Mouse (Mus musculus) heart, adult 9 months (tissue): Measurements from ENCODE around the gene Pwwp2b.

Experiments
- DNase-seq, 2 experiments: peaks; one replicate each; pipeline ENCODE4 v3.0.0; 2022; ENCODE audit warnings: low spot score in 2 of 2

Gene Pwwp2b

DNA sequence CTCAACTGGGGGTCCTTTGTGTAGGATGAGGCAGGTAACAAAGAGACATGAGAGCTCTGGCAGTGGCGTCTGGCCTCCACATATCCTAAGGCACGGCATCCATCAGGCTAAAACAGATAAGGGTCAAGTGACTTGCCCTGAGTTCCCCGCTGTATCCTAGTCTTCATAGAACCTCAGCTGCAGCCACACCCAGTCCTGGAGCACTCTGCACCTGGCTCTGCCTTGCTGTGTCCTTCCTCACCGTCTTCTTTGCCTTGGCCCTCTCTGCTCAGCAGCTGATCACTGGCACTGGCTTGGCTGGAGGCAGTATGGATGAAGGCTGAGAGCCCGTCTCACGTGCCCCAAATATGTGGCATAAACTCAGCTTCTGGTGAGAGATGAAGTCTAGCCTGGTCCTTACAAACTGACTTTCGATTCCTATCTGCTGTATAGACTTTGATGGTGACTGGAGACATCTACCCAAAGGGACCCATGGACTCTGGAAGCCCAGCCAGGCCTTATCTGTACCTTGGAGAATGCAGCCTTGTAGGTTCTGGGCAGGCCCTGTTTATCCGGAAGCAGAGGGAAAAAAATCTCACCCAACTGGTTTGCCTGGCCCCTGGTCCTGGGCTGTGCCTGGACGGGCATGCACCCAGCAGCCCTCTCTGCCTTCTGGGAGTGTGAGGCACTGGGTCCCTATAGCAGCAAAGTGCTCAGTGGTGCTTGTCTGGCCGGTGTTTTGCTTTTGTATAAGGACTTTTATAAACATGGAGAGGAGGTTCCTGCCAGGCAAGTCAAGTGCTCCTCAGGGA lies 9.7 kb downstream of the Pwwp2b start:
- DNase-seq: no peak

GRCm38 (mm10) chr7:139264337-139264736 lies 16.1 kb downstream of the Pwwp2b start:
- no peak for DNase-seq

- DNase-seq: no peak
Observed at GRCm38 (mm10) chr7:139265634-139266033, 17.4 kb downstream of the Pwwp2b start.

DNA sequence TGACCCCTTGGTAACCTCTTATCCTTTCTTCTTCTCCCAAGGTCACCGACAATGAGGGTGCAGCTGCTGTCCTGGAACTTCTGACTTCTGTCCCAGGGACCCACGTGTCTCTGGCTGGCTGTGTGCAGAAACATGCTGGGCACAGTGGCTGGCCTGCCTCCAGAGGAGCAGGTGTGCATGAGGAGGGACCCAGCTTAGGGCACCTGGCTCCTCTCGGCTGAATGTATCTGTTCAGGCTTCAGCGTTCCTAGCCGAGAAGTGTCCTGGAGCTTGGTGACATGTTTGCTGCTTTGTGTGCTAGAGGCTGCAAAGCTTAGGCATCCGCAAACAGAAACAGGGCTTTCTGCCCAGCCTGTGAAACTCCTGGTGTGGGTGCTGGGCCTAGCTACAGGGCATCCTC lies 18.1 kb downstream of the Pwwp2b start:
- no peak for DNase-seq

DNA sequence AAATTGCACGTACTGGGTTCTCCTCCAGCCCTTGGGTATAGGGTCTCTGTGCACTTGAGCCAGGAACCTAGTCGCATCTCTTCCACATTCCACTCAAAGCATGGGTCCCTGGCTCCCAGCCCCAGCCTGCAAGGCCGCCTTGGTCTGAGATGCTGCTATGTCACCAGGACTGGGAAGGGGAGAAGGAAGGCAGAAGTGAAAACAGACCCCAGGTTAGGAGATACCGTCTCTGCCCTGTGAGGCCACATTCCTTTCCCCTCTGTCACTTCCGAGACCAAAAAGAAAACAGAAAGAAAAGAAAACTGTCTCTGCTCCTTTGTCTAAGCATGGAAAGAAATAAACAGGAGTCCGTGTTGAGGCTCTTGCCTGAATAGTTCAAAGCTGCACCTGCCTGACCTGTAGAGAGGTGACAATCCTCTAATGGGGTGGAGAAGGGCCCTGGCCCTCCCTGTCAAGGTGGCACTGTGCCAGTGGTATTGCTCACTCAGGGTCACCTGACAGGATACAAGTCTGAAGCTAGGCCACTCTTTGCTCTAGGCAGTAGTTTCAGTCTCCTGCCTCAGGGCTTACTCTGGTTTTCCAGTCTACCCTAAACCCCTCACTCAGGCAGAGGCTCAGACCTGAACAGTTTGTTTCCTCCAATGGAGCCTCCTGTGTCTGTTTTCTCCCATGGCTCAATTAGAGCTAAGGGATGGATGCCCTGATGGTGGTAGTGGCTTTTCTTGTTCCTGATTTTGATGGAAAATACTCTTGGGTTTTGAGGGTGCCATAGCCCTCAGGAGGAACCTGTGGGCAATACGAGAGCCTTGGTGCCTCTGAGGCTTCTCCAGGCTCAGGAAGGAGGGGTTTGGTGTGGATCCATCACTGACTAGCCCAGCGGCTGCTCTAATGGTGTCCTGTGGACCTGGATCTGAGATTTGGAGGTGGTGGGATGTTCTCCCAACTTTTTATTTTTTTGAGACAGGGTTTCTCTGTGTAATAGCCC lies 18.9 kb downstream of the Pwwp2b start:
- DNase-seq: no peak

DNA sequence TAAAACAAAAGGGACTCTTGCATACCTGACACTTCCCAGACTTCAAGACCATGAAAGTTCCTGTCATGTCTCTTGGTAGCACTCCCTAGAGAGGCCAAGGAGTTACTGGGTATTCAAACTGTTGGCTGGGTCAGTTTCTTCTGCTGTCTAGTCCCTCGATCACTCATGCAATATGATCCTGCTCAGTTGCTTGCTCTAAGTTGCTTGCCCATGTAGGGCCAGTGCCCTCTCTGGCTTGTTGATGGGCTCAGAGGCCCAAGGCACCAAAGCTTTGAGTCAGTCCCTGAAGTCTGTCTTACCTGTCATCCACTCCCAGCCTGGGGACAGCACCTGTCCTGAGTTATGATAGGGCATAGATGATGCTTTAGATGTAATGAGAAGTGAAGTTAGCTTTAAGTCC lies 22.5 kb downstream of the Pwwp2b start:
- no peak for DNase-seq

- no peak for DNase-seq
Observed at GRCm38 (mm10) chr7:139271871-139272270, 23.6 kb downstream of the Pwwp2b start.

DNA sequence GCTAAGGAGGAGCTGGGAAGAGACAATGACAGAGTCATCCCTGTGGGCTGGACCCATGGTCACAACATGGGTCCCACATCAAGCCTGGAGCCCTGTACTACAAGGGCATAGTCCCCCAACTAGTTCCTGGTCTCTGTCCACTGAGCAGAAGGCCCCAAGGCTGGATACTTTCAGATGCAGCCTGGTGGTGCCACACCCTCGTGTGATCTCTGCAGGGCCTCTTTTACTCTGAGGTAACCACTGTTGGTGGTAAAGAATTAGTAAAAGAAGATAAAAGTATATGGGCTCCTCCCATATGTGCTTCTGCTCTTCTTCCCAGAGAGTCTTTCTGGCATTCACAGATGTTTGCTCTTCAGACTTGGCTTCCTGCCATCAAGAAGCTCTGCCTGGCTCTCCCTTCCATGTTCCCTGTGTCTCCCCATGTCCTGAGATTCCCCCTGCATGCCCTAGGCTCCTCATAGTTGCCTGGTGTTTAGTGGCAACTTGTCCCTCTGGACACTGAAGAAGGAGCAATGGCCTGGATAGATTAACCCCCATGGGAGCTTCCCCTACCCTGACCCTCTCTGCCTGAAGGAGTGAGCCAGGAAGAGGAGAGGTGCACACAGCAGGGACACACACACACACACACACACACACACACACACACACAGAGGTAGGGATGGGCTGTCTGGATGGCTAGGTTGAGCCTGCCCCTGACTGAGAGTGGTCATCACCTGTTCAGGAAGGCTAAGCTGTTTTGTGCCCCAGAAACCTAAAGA lies 24.5 kb downstream of the Pwwp2b start:
- DNase-seq: no peak

DNA sequence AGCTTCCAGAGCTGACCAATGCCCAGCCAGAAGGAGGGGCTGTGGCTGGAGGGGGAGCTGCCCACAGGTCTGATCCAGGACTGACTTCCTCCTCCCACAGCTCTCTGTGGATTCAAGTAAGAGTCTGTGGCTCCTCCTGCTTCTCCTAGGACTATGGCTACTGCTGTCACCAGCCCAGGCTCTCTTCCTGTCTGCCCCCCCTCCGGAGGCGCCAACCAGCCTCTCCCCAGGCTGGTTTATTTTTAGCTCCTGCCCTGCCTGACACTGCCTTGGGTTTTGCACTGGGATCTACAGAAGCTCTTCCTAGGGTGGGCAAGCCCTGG lies 25.1 kb downstream of the Pwwp2b start:
- peak; percentile 69 to 72 for DNase-seq

GRCm38 (mm10) chr7:139275586-139275985 lies 27.3 kb downstream of the Pwwp2b start:
- DNase-seq: no peak

- DNase-seq: no peak
Observed at GRCm38 (mm10) chr7:139276150-139276549, 27.9 kb downstream of the Pwwp2b start.

DNA sequence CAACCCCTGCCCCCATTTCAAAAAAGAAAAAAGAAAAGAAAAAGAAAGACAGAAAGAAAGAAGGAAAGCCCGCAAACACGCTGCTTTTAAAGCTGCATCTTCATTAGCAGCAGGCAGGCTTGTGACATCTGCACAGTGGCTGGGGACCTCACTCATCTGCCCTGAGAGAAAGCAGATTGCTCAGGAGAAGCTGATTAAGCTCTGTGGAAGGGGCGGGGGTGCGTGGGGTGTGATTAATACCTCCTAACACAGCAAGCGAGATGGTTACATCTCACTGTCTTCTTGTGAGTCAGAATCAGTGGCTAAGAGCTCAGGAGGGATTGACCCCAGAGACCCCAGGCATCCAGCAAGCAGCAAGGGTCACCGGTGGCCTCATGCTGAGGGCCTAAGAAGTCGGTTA lies 29.3 kb downstream of the Pwwp2b start:
- DNase-seq: no peak

GRCm38 (mm10) chr7:139279571-139279970 lies 31.3 kb downstream of the Pwwp2b start:
- DNase-seq: no peak

- no peak for DNase-seq
Observed at GRCm38 (mm10) chr7:139280044-139280443, 31.8 kb downstream of the Pwwp2b start.

GRCm38 (mm10) chr7:139281195-139281594 lies 32.9 kb downstream of the Pwwp2b start:
- DNase-seq: no peak

DNA sequence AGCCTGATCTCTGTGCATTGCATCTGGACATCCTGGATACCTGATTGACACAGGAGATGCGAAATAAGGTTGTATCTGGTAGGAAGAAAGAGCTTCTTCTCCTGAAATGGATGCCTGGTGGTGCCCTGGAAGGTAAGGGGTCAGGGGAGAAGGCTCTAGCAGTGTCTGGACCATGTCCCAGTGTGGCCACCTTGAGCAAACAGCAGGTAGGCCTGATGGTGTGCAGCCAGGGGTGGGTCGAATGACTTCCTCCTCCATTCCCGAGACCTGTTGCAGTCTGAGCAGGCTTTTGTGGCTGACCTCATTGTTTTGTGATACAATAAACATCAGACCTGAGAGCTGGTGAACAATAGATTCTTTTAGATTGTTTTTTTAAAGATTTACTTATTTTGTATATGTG lies 33.8 kb downstream of the Pwwp2b start:
- no peak for DNase-seq

DNA sequence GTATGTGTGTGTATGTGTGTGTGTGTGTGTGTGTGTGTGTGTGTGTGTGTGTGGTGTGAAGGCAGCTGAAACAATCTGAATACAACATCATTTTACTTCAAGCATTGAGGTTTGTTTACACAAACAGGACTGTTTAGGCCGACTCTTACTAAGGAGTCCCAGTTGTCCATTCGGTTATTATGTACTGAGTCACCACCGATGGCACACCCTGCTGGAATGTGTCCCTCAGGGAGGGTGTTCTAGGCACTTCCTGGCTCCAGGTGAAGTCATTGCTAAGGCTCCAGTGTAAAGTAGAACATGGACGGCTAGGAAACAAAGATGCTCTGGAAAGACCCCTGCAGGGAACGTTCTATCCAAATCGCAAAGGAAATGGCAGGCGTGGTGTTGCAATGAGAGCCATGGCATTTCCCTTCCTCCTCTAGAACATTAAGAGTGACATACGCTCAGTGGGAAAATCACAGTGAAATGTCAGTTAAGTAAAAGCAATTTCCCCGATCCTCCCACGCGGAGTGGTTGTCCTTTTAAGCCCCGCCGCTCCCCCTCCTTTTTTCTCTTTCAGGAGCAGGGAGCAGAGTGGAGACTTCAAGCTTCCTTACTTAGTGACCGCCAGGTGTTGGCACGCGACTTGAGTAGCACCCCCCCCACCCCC lies 37.1 kb downstream of the Pwwp2b start:
- DNase-seq: no peak

- no peak for DNase-seq
Observed at GRCm38 (mm10) chr7:139288540-139288939, 40.3 kb downstream of the Pwwp2b start.

DNA sequence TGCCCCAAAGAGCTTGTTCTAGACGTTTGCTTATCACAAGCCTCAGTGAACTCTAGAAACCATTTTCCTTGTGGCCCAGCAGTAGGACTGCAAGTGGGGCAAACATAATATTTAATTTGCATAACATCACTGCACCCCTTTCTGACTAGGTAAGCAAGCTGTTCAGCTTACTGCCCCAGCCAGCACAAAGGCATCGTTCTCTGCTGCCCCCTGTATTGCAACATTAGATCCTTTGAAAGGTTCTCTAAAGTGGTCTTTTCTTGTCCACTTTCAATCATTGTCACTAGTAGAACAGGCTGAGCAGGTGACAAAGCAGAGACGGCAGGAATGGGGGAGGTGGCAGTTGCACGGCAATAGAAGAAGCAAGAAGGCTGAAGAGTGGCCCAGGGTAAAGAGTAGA lies 45.1 kb downstream of the Pwwp2b start:
- DNase-seq: no peak

DNA sequence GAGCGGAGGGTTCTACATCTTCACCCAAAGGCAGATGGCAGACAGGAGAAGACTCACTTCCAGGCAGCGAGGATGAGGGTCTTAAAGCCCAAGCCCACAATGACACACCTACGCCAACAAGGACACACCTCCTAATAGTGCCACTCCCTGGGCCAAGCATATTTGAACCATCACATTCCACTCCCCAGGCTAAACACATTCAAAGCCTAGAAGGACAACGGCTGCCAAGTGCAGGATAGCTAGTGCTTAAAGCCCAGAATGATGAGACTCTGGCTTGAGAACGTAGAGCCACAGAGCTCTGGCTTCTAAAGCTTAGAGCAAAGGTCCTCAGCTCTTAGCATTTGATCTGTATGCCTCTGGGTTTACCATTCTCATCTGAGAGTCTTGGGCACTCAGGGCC lies 45.8 kb downstream of the Pwwp2b start:
- DNase-seq: no peak

DNA sequence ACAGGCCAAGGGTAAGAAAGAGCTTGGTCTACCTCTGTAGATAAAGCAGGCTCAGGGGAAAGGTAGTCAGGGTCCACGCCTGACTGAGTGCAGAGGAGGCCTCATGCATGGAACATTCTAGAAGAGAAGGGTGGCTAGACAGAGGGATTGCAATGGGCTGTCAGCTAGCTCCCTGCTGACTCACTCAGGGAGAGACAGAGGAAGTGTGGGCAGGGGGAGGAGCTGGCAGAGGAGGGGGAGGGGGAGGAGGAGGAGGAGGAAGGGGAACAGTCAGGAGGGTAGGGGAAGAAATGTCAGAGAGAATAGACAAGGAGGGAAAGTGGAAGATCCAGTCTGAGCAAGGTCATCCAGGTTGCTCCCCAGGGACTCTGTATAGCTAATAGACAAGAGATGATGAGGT lies 47.4 kb downstream of the Pwwp2b start:
- no peak for DNase-seq
